Mouse (Mus musculus) heart, embryonic 15.5 days (tissue): Measurements from ENCODE around the gene Atp6v0a4. TPM values are rescaled to one million over a fixed set of nuclear protein-coding genes. Genes with fewer than 3 reads are reported as not detected.

ENCODE experiments used
- ATAC-seq: fragments of 200-750 bp; cut with Nextera tagmentation; replicated peaks from 2 replicates; pipeline ENCODE4 v1.8.0; 2017; ENCODE audit warnings: low read depth, moderate TSS enrichment; ENCODE audit not compliant: insufficient number of reproducible peaks, insufficient read depth, low FRiP score
- H3K27ac ChIP-seq: fragments of 300-500 bp; sonication (generic); 2 replicates; pipeline ENCODE4 v1.5.1; 2015; ENCODE audit warnings: mild to moderate bottlenecking, inconsistent platforms
- H3K27me3 ChIP-seq: fragments of 300-500 bp; sonication (generic); 2 replicates; pipeline ENCODE4 v1.6.1; 2015; ENCODE audit warnings: inconsistent platforms
- H3K36me3 ChIP-seq: fragments of 300-500 bp; sonication (generic); 2 replicates; pipeline ENCODE4 v1.6.1; 2015; ENCODE audit warnings: mild to moderate bottlenecking, inconsistent platforms
- H3K4me1 ChIP-seq: fragments of 300-500 bp; sonication (generic); replicated peaks from 2 replicates; pipeline ENCODE4 v1.6.1; 2015; ENCODE audit warnings: inconsistent platforms
- H3K4me2 ChIP-seq: fragments of 300-500 bp; sonication (generic); 2 replicates; pipeline ENCODE4 v1.6.1; 2015; ENCODE audit warnings: inconsistent platforms, mild to moderate bottlenecking, moderate library complexity
- H3K4me3 ChIP-seq: fragments of 300-500 bp; sonication (generic); 2 replicates; pipeline ENCODE4 v1.5.1; 2015; ENCODE audit warnings: mild to moderate bottlenecking, inconsistent platforms
- H3K9ac ChIP-seq: fragments of 300-500 bp; sonication (generic); 2 replicates; pipeline ENCODE4 v1.6.1; 2015; ENCODE audit warnings: mild to moderate bottlenecking, inconsistent platforms
- H3K9me3 ChIP-seq: fragments of 300-500 bp; sonication (generic); replicated peaks from 2 replicates; pipeline ENCODE4 v1.6.1; 2016; ENCODE audit warnings: inconsistent platforms
- WGBS: fragments of 180-500 bp; shearing (Covaris S2); methylation state at CpG from one replicate; pipeline ENCODE4 v1.1.7; 2015; ENCODE audit warnings: mixed read lengths; 5-methylcytosine and 5-hydroxymethylcytosine counted together
- polyA plus RNA-seq: library from polyadenylated mRNA; unstranded; fragments of >200 nt; fragmentation: Nextera tagmentation; extraction: Ambion mirVana; gene quantifications from 2 replicates; pipeline ENCODE4 v1.2.1, GENCODE M21; 2015

The Atp6v0a4 gene
- polyA plus RNA-seq, 1 experiment from 2014 or later, result 0.69 TPM

- 30% methylated on average over 6 of the region's 6 CpGs for WGBS
- Histone ChIP-seq H3K4me3 (no peak within 1 kb of the TSS), H3K27me3 (no peaks in the 10 kb centered on the region), H3K9ac (no peak within 1 kb of the TSS), H3K9me3 (no peaks in the 10 kb centered on the region), H3K27ac (no peak within 1 kb of the TSS), H3K36me3 (no peaks in the 10 kb centered on the region), H3K4me2 (no peak within 1 kb of the TSS), H3K4me1 (no peaks in the 10 kb centered on the region)
- ATAC-seq, result no peak
Measured at GRCm38 (mm10) chr6:38046838-38047237, 77.5 kb downstream of the Atp6v0a4 start, which contains the start of gene Svopl. Gene Svopl (minus strand): TSS chr6:38046996.

- H3K27ac ChIP-seq, result peak overlapping the region; percentile 15; the same call in 1 of the 2 replicates
- no peak for ATAC-seq
- H3K9ac ChIP-seq, result no peak overlapping the region
- no peaks in the 10 kb centered on the region for H3K27me3 ChIP-seq
- H3K36me3 ChIP-seq, result no peaks in the 10 kb centered on the region
- peaks cover 3% of the 10 kb centered on the region for H3K4me1 ChIP-seq
- no peak overlapping the region for H3K4me3 ChIP-seq
- H3K9me3 ChIP-seq, result no peaks in the 10 kb centered on the region
- H3K4me2 ChIP-seq, result no peak overlapping the region
- WGBS, result 64% methylated on average over 5 of the region's 5 CpGs
Measured at GRCm38 (mm10) chr6:38032801-38033566, 91.4 kb downstream of the Atp6v0a4 start.

- no peak for ATAC-seq
- no peaks in the 10 kb centered on the region for H3K27me3 ChIP-seq
- 34% methylated on average over 7 of the region's 7 CpGs for WGBS
- H3K36me3 ChIP-seq, result no peaks in the 10 kb centered on the region
- H3K27ac ChIP-seq, result no peak overlapping the region
- no peak overlapping the region for H3K4me2 ChIP-seq
- H3K4me1 ChIP-seq, result peaks cover 3% of the 10 kb centered on the region
- no peak overlapping the region for H3K9ac ChIP-seq
- H3K4me3 ChIP-seq, result no peak overlapping the region
- no peaks in the 10 kb centered on the region for H3K9me3 ChIP-seq
Measured at GRCm38 (mm10) chr6:38031924-38032540, 92.4 kb downstream of the Atp6v0a4 start.

- Histone ChIP-seq H3K4me2 (no peak overlapping the region), H3K4me3 (no peak overlapping the region), H3K9ac (no peak overlapping the region), H3K4me1 (peaks cover 3% of the 10 kb centered on the region), H3K36me3 (no peaks in the 10 kb centered on the region), H3K27me3 (no peaks in the 10 kb centered on the region), H3K9me3 (no peaks in the 10 kb centered on the region), H3K27ac (no peak overlapping the region)
- no peak for ATAC-seq
- WGBS, result 55% methylated on average over 2 of the region's 2 CpGs
Measured at GRCm38 (mm10) chr6:38028205-38028604, 96.2 kb downstream of the Atp6v0a4 start.

- no peak for ATAC-seq
- Histone ChIP-seq H3K36me3 (no peaks in the 10 kb centered on the region), H3K27me3 (no peaks in the 10 kb centered on the region), H3K27ac (no peak overlapping the region), H3K9me3 (no peaks in the 10 kb centered on the region), H3K4me1 (peaks cover 3% of the 10 kb centered on the region), H3K9ac (no peak overlapping the region), H3K4me3 (no peak overlapping the region), H3K4me2 (no peak overlapping the region)
- 34% methylated on average over 1 of the region's 1 CpGs for WGBS
Measured at GRCm38 (mm10) chr6:38027771-38028170, 96.6 kb downstream of the Atp6v0a4 start.

GRCm38 (mm10) chr6:38023284-38023683 lies 101.1 kb downstream of the Atp6v0a4 start:
- H3K4me2 ChIP-seq, result no peak overlapping the region
- no peaks in the 10 kb centered on the region for H3K36me3 ChIP-seq
- H3K27me3 ChIP-seq, result no peaks in the 10 kb centered on the region
- ATAC-seq, result no peak
- H3K4me3 ChIP-seq, result no peak overlapping the region
- H3K9me3 ChIP-seq, result no peaks in the 10 kb centered on the region
- H3K9ac ChIP-seq, result no peak overlapping the region
- no peaks in the 10 kb centered on the region for H3K4me1 ChIP-seq
- H3K27ac ChIP-seq, result no peak overlapping the region
- 26% methylated on average over 7 of the region's 7 CpGs for WGBS

GRCm38 (mm10) chr6:38021406-38021805 lies 103.0 kb downstream of the Atp6v0a4 start:
- no peaks in the 10 kb centered on the region for H3K36me3 ChIP-seq
- H3K27me3 ChIP-seq, result no peaks in the 10 kb centered on the region
- no peaks in the 10 kb centered on the region for H3K4me1 ChIP-seq
- ATAC-seq, result no peak
- no peak overlapping the region for H3K9ac ChIP-seq
- H3K4me2 ChIP-seq, result no peak overlapping the region
- no peak overlapping the region for H3K4me3 ChIP-seq
- no peak overlapping the region for H3K27ac ChIP-seq
- 77% methylated on average over 7 of the region's 7 CpGs for WGBS
- H3K9me3 ChIP-seq, result no peaks in the 10 kb centered on the region

- WGBS, result 91% methylated on average over 2 of the region's 2 CpGs
- no peak overlapping the region for H3K9ac ChIP-seq
- H3K27ac ChIP-seq, result no peak overlapping the region
- H3K4me2 ChIP-seq, result no peak overlapping the region
- H3K9me3 ChIP-seq, result no peaks in the 10 kb centered on the region
- H3K36me3 ChIP-seq, result no peaks in the 10 kb centered on the region
- no peak for ATAC-seq
- H3K27me3 ChIP-seq, result no peaks in the 10 kb centered on the region
- no peaks in the 10 kb centered on the region for H3K4me1 ChIP-seq
- no peak overlapping the region for H3K4me3 ChIP-seq
Measured at GRCm38 (mm10) chr6:38012829-38013228, 111.6 kb downstream of the Atp6v0a4 start.

GRCm38 (mm10) chr6:38007459-38007858 lies 116.9 kb downstream of the Atp6v0a4 start:
- H3K4me1 ChIP-seq, result no peaks in the 10 kb centered on the region
- H3K9me3 ChIP-seq, result no peaks in the 10 kb centered on the region
- no peak overlapping the region for H3K27ac ChIP-seq
- no peaks in the 10 kb centered on the region for H3K36me3 ChIP-seq
- H3K4me2 ChIP-seq, result no peak overlapping the region
- no peak overlapping the region for H3K4me3 ChIP-seq
- ATAC-seq, result no peak
- 7% methylated on average over 6 of the region's 6 CpGs for WGBS
- no peaks in the 10 kb centered on the region for H3K27me3 ChIP-seq
- no peak overlapping the region for H3K9ac ChIP-seq

Other genes starting within 250 kb of the Atp6v0a4 start
- gene Svopl, start 77.6 kb downstream of the Atp6v0a4 start, polyA plus RNA-seq, result 0.20 and 0.24 TPM in 2 replicates
- 1.3 and 2.0 TPM in 2 replicates for gene Tmem213, start 15.3 kb downstream of the Atp6v0a4 start, polyA plus RNA-seq
- 1.1 and 2.4 TPM in 2 replicates for gene D630045J12Rik, start 129.4 kb upstream of the Atp6v0a4 start, polyA plus RNA-seq
- gene Zc3hav1l, start 174.7 kb upstream of the Atp6v0a4 start, polyA plus RNA-seq, result 5.1 and 7.1 TPM in 2 replicates
- 7.8 and 10.1 TPM in 2 replicates for gene Zc3hav1, start 230.0 kb upstream of the Atp6v0a4 start, polyA plus RNA-seq